Mouse (Mus musculus) T-cell, adult 2 months (primary cell): ENCODE results near the gene Rgl1.

Experiments
- DNase-seq: peaks from one replicate; pipeline ENCODE4 v3.0.0; 2022; ENCODE audit warnings: low spot score

Gene Rgl1

GRCm38 (mm10) chr1:152614743-152615380 is 151.3 kb downstream of the Rgl1 start:
- DNase-seq = no peak

- DNase-seq = no peak
Measured at GRCm38 (mm10) chr1:152613158-152613857, 152.8 kb downstream of the Rgl1 start.

- DNase-seq = no peak
Measured at GRCm38 (mm10) chr1:152612535-152613157, 153.5 kb downstream of the Rgl1 start.

GRCm38 (mm10) chr1:152609547-152609946 is 156.6 kb downstream of the Rgl1 start:
- DNase-seq = no peak

- DNase-seq = no peak
Measured at GRCm38 (mm10) chr1:152609006-152609405, 157.1 kb downstream of the Rgl1 start.

GRCm38 (mm10) chr1:152607765-152608164 is 158.4 kb downstream of the Rgl1 start:
- no peak for DNase-seq

GRCm38 (mm10) chr1:152606727-152607126 is 159.4 kb downstream of the Rgl1 start:
- no peak for DNase-seq

- DNase-seq = no peak
Measured at GRCm38 (mm10) chr1:152605895-152606625, 160.1 kb downstream of the Rgl1 start.

GRCm38 (mm10) chr1:152604147-152604546 is 162.0 kb downstream of the Rgl1 start:
- no peak for DNase-seq

GRCm38 (mm10) chr1:152603628-152604027 is 162.5 kb downstream of the Rgl1 start:
- no peak for DNase-seq

GRCm38 (mm10) chr1:152600494-152600893 is 165.7 kb downstream of the Rgl1 start:
- DNase-seq = no peak

GRCm38 (mm10) chr1:152599347-152599746 is 166.8 kb downstream of the Rgl1 start:
- DNase-seq = no peak

GRCm38 (mm10) chr1:152594690-152595089 is 171.5 kb downstream of the Rgl1 start:
- no peak for DNase-seq

GRCm38 (mm10) chr1:152593831-152594549 is 172.2 kb downstream of the Rgl1 start:
- no peak for DNase-seq

- no peak for DNase-seq
Measured at GRCm38 (mm10) chr1:152593382-152593781, 172.8 kb downstream of the Rgl1 start.

GRCm38 (mm10) chr1:152592609-152593008 is 173.5 kb downstream of the Rgl1 start:
- peak; percentile 4 for DNase-seq

GRCm38 (mm10) chr1:152591746-152592498 is 174.2 kb downstream of the Rgl1 start:
- no peak for DNase-seq

GRCm38 (mm10) chr1:152590321-152590720 is 175.8 kb downstream of the Rgl1 start:
- DNase-seq = no peak

GRCm38 (mm10) chr1:152589331-152589935 is 176.7 kb downstream of the Rgl1 start:
- DNase-seq = no peak

- DNase-seq = no peak
Measured at GRCm38 (mm10) chr1:152587431-152587830, 178.7 kb downstream of the Rgl1 start.
